Mouse (Mus musculus) bone marrow macrophage, adult 2 months (primary cell): Measurements from ENCODE around the gene Nup210. TPM values are rescaled to one million over a fixed set of nuclear protein-coding genes. Genes with fewer than 3 reads are reported as not detected.
"Not testable (repeated sequence)": the region's sequence is repeated elsewhere in the genome, so short reads cannot be mapped to it uniquely, and the experiment has no call there.

Experiments used
- H3K27ac ChIP-seq: 2 replicates; pipeline ENCODE4 v1.5.1; 2012; ENCODE audit warnings: low read depth, low read length; ENCODE audit not compliant: insufficient read depth
- H3K4me1 ChIP-seq: 2 replicates; pipeline ENCODE4 v1.6.1; 2012; ENCODE audit warnings: low read length; ENCODE audit not compliant: control insufficient read depth, insufficient read depth
- H3K4me3 ChIP-seq: 2 replicates; pipeline ENCODE4 v1.5.1; 2012; ENCODE audit warnings: mild to moderate bottlenecking, low read length, moderate library complexity; ENCODE audit not compliant: insufficient read depth
- CTCF ChIP-seq: IDR thresholded peaks from 2 replicates; pipeline ENCODE4 v1.5.1; 2012; ENCODE audit warnings: low read depth, mild to moderate bottlenecking, low read length, moderate library complexity
- POLR2A ChIP-seq: IDR thresholded peaks from 2 replicates; pipeline ENCODE4 v1.6.1; 2012; ENCODE audit warnings: mild to moderate bottlenecking, low read depth, low read length, borderline replicate concordance
- polyA plus RNA-seq: library from polyadenylated mRNA; stranded (reverse); fragments of >200 nt; gene quantifications from 2 replicates; pipeline ENCODE4 v1.2.4, GENCODE M21; 2012; ENCODE audit not compliant: missing spikeins, insufficient read depth, insufficient read length

The Nup210 gene
- polyA plus RNA-seq, 1 experiment, result 1.2 TPM

DNA sequence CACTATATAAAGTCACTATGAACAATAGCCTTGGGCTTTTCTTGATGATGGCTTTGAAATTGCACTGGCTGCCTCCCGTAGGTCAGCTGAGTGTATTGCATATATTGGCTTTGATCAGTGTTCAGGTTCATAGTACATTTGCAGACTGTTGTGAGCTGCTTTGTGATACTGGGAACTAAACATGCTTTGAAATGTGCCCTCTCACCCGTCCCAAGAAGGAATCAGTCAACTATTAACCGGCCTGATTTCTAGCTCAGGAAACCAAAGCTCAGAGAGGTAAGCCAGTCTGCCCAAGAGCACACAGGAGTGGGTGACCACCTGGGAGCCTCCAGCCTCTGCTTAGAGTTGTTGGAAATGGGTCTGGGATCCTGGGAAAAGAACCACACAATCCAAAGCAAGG lies 28.4 kb upstream of the Nup210 start:
- no peak overlapping the region for H3K4me3 ChIP-seq
- H3K27ac ChIP-seq, result no peak overlapping the region

DNA sequence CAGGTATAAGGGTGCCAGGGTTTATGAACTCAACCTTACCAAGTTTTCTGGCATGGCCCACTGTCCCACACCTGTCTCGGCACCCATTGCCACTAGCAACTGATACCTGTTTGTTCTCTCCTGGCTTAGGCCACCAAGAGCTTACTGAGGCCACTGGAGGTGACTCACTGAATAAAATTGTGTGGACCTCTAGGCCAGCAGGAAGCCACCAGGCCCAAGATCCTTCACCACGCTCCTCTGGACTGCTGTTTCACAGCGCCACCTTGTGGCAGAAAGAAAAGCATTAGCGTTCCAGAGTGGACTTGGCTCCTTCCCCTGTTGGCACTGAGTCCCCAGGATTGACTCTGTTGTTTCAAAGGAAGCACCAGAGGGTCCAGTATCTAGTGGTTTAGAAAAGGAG lies 23.2 kb upstream of the Nup210 start:
- Histone ChIP-seq H3K27ac (no peak overlapping the region), H3K4me1 (no peaks in the 10 kb centered on the region), H3K4me3 (no peak overlapping the region)
- TF ChIP-seq POLR2A, result no peak
- TF ChIP-seq CTCF, result peak; percentile 88

More for the DNA sequence above, 28.4 kb upstream of the Nup210 start:
- no peaks in the 10 kb centered on the region for H3K4me1 ChIP-seq
- TF ChIP-seq CTCF (no peak), POLR2A (no peak)

DNA sequence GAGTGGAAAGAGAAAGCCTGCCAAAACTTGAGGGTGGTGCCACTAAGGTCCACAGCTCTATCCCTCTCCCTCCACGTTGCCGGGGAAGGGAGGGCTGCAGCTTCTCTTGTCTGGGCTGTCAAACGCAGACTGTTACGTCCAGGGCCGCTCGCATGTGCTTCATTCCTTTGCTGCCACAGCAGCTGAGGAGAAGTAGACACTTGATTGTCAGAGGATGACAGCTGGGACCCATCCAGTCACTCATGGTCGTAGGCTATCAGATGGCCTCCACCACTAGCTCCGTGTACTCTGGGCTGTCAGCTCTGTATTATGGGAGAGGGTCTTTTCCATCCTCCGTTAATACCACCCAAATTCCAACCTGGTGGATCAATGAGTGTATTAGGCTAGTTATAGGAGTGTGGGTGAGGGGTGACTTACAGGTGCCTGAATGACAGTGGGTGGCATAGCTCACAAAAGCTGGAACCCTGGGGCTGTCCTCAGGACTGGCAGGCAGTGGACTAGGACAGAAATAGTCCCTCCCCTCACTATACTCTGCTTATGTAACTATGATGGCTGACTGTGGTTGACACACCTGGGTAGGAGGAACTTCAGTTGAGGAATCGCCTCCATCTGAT lies 20.8 kb upstream of the Nup210 start:
- no peak overlapping the region for H3K27ac ChIP-seq
- no peak for TF ChIP-seq CTCF
- no peak for TF ChIP-seq POLR2A
- no peaks in the 10 kb centered on the region for H3K4me1 ChIP-seq
- H3K4me3 ChIP-seq, result no peak overlapping the region

DNA sequence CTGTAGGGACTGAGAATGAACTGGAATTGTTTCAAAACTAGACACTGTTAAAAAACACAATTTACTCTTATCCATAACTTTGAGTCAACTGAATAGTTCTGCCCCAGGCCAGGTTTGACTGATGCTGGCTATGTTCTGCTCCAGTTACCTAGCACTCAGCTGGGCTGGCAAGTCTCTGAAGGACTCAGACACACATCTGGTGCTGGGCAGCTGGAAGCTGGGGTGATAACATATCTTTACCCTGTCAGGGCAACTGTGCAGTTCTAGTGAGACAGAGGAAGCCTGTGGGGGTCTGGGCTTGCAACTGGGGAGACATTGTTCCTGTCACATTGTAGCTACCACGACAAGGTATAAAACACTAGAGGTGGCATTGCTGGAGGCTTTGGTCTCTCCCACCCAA lies 14.2 kb upstream of the Nup210 start:
- Histone ChIP-seq H3K4me3 (no peak overlapping the region), H3K27ac (no peak overlapping the region), H3K4me1 (no peaks in the 10 kb centered on the region)
- TF ChIP-seq POLR2A (no peak), CTCF (no peak)

DNA sequence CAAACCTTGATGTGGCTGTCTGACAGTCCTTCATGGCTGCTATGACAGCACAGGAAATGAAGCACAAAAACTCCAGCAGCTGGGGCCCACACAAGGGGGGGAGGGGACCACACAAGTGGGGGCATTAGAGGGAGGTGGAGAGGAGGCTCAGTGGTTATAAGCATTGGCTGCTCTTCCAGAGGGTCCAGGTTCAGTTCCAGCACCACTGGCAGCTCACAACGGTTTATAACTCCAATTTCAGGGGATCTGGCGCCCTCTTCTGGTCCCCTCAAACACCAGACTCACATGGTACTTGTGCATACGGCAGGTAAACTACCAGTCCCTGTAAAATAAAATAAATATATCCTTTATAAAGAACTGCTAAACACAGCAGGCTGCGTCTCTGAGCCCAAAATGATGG lies 12.4 kb upstream of the Nup210 start:
- Histone ChIP-seq H3K4me1 (no peaks in the 10 kb centered on the region), H3K4me3 (no peak overlapping the region), H3K27ac (no peak overlapping the region)
- TF ChIP-seq POLR2A (no peak), CTCF (no peak)

DNA sequence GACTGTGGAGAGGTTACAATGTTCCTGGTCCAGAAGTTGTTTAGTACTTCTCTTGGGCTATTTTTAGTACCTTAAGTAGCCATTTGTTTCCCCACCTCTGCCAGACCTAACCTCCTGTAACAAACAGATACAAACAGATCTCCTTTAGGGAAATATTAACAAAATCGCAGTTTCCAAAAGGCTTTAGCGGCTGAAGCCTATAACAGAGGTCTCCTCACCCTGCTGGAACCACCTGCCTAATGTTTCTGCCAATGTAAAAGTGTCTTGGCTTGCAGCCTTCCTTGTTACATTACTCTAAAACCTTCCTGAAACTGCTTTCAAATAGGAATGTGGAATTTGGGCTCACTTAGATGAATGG lies 8.6 kb upstream of the Nup210 start:
- Histone ChIP-seq H3K4me1 (no peaks in the 10 kb centered on the region), H3K27ac (no peak overlapping the region), H3K4me3 (no peak overlapping the region)
- TF ChIP-seq POLR2A (no peak), CTCF (no peak)

DNA sequence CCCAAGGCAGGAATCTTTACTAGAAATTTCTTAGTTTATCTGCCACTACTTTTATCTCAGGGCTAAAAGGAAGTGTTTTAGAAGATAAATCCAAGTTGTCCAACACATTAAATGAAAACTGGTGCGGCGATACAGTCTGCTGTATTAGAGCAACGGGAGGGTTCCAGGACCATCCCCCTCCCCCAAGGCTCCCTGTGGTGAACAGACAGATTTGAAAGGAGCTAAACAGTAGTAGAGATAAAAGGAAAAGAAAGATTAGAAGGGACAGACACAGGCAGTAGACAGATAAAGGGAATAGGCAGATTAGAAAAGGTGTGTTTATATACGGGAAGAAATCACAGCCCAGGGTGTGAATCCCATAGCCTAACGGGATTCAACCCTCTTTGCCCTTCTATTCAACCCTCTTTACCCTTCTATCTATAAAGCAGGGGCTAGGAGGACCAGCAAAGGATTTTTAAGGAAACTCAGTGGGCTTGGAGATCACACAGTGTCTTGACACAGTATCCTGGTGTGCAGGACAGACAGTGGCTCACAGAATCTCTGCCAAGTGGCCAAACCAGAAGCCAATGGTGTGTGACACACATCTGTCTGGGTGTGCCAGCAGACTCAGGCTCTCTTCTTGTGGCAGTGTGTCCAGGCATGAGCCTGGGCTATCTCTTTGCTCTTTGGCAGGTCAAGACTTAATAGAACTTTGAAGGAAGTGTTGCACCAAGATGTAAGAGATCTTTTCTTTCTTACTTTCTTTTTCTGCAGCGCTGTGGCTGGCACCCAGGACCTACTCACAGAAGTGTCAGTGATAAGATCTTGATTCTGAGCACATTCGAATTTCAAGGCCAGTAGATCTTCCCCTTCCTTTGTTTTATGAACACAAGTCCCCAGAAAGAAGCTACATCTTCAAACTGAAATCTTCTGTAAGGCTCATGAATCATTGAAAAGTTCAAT lies 7.9 kb upstream of the Nup210 start:
- H3K27ac ChIP-seq, result no peak overlapping the region
- H3K4me1 ChIP-seq, result no peaks in the 10 kb centered on the region
- H3K4me3 ChIP-seq, result no peak overlapping the region
- TF ChIP-seq POLR2A, result no peak
- TF ChIP-seq CTCF, result no peak

DNA sequence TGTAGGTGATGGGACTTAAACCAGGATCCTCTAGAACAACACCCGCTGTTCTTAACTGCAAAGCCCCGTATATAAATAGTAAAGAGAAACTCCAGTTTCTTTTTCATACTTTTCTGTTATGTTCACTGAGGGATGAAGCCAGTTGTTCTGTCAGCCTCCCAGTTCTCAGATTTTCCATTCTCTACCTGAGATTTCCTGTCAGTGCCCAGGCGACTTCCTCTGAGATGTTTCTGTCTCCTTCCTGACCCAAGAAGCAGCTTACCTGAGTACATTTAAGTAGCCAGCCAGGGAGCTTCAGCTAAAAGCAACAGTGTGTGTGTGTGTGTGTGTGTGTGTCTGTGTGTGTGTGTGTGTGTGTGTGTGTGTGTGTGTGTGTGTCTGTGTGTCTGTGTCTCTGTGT lies 6.8 kb upstream of the Nup210 start:
- H3K4me3 ChIP-seq, result no peak overlapping the region
- no peak overlapping the region for H3K27ac ChIP-seq
- no peak for TF ChIP-seq POLR2A
- no peak for TF ChIP-seq CTCF
- no peaks in the 10 kb centered on the region for H3K4me1 ChIP-seq

DNA sequence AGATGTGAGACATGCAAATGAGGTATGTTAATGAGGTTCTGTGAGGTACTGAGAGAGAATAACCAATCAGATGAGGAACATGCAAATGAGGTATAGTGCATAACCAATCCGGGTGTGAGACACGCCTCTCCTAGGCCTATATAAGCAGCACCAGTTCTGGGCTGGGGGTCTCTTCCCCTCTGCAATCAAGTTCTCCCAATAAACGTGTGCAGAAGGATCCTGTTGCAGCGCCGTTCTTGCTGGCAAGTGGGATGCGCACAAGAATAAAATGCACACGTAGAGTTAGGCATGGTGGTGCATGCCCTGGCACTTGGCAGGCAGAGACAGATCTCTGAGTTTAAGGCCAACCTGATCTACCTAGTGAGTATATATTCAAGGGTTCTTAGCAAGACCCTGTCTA lies 4.5 kb upstream of the Nup210 start:
- not testable (repeated sequence) for H3K4me1 ChIP-seq, H3K4me3 ChIP-seq, H3K27ac ChIP-seq

DNA sequence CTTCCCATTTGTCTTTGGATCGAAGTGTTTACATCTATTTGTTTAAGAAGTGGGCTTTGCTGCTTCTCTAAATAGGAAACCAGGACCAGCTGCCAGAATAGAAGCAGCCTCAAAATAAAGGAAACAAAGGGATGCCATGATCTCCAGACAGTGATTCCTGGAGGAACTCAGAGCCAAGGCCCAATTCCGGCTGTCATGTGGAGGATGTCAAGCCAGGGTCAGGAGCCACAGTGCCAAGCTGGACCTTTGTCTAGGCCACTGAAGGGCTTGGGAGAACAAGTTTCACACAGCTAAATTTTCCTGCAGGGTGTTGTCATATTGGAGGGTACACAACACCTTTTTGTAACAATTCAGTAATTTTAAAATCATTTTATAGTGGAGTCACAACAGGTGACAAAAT lies 3.6 kb upstream of the Nup210 start:
- Histone ChIP-seq H3K4me3 (no peak overlapping the region), H3K4me1 (peaks cover 7% of the 10 kb centered on the region), H3K27ac (no peak overlapping the region)
- TF ChIP-seq POLR2A (no peak), CTCF (no peak)

DNA sequence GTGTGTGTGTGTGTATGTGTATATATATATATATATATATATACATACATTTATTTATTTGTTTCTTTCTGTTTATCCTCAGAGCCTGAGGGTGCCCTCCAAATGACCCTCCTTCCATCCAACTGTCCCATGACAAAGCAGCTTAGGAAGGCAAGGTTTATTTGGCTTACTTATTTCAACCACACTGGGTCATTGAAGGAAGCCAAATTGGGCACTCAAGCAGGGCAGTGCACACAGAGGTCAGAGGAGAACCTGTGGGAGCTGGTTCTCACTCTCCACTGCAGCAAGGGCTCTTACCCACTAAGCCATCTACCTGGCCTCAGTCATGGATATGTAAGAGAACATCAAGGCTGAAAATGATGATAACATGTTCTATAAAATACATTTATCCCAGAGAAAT lies 1.9 kb upstream of the Nup210 start:
- Histone ChIP-seq H3K4me3 (no peak overlapping the region), H3K27ac (no peak overlapping the region), H3K4me1 (peaks cover 15% of the 10 kb centered on the region)
- TF ChIP-seq POLR2A, result no peak
- TF ChIP-seq CTCF, result no peak
